In the genomic region with DNA sequence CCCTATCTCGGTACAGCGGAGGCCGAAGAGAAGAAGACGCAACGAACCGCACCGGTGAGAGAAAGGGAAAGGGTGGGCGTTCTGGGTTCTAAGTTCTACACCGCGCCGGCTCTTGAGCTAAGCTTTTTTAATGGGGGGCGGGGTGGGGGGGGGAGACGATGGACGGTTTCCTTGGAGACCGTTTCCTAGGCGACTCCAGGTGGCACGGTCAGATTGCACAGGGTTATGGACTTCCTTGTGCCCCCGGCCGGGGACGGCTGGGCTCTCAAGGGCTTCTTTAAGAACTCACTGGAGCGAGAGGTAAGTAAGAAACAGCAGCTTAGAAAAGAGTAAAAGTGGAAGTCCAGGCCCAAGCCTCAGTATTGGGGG, we compare ENCODE assay signal across 8 mouse cellular contexts. TPM values are rescaled to one million over a fixed set of nuclear protein-coding genes. Genes with fewer than 3 reads are reported as not detected.
DNase-seq lines count a peak whose midpoint lies in the region; ATAC-seq and TF ChIP-seq lines count a peak whose summit lies in the region.

No protein-coding gene starts in this region.

- peaks cover 38 to 67% of the 10 kb centered on the region in 2 experiments for H3K36me3 ChIP-seq in CH12.LX (replicated peaks in 1 of 2; ENCODE audit: control insufficient read depth in 1 of 2, insufficient read depth in 1 of 2, low read length in 1 of 2)
- H3K36me3 ChIP-seq in forebrain, embryonic 12.5 days (replicated peaks) = peaks cover 61% of the 10 kb centered on the region
- peaks cover 56% of the 10 kb centered on the region for H3K36me3 ChIP-seq in limb, embryonic 14.5 days (ENCODE audit: control insufficient read depth, insufficient read depth, low read length)

- H3K9me3 ChIP-seq in CH12.LX (replicated peaks; ENCODE audit: low read length) = no peaks in the 10 kb centered on the region
- no peaks in the 10 kb centered on the region for H3K9me3 ChIP-seq in forebrain, embryonic 12.5 days
- no peaks in the 10 kb centered on the region for H3K9me3 ChIP-seq in limb, embryonic 14.5 days (ENCODE audit: control insufficient read depth, low read length)

- H3K27me3 ChIP-seq in cerebellum, adult 2 months (ENCODE audit: control insufficient read depth, insufficient read depth, low read length) = no peaks in the 10 kb centered on the region
- H3K27me3 ChIP-seq in CH12.LX (replicated peaks) = no peaks in the 10 kb centered on the region
- no peaks in the 10 kb centered on the region for H3K27me3 ChIP-seq in forebrain, embryonic 12.5 days
- no peaks in the 10 kb centered on the region for H3K27me3 ChIP-seq in limb, embryonic 14.5 days (ENCODE audit: control insufficient read depth, insufficient read depth, low read length)

- H3K9ac ChIP-seq in CH12.LX (ENCODE audit: insufficient read depth, low read depth) = peak overlapping the region; percentile 69
- peak overlapping the region; percentile 90 for H3K9ac ChIP-seq in forebrain, embryonic 12.5 days
- H3K9ac ChIP-seq in limb, embryonic 14.5 days (ENCODE audit: low read depth, low read length, severe bottlenecking) = peak overlapping the region; percentile 87

- TF ChIP-seq RAD21 in CH12.LX (IDR thresholded peaks at IDR 0.05; ENCODE audit: low read depth, low read length) = no peak

- no peak for TF ChIP-seq EP300 in CH12.LX (IDR thresholded peaks at IDR 0.05; ENCODE audit: low read length)

- peak overlapping the region; percentile 97 for H3K4me2 ChIP-seq in CH12.LX (ENCODE audit: insufficient read depth, low read depth, poor library complexity, severe bottlenecking)
- H3K4me2 ChIP-seq in forebrain, embryonic 12.5 days = peak overlapping the region; percentile 72
- peak overlapping the region; percentile 51 for H3K4me2 ChIP-seq in limb, embryonic 14.5 days (replicated peaks; ENCODE audit: low read depth, low read length, severe bottlenecking)

- in situ Hi-C loops in CH12.LX (cut with MboI; ENCODE audit: low pct_ligation_motif_present, low pct_unique_long_range_greater_than_20kb, low sequenced_read_pairs) = no loop called here

- DNase-seq in cerebellum, adult 2 months = no peak
- no peak for DNase-seq in cerebellum, adult 8-10 months
- DNase-seq in CH12.LX (ENCODE audit: extremely low read depth) = peak; percentile 67
- DNase-seq in limb, embryonic 14.5 days (ENCODE audit: low spot score) = no peak
- DNase-seq in thymus, postnatal 4 days = no peak

- under 1% methylated on average over 21 of the region's 21 CpGs for WGBS in cerebellum, adult 2 months
- WGBS in forebrain, embryonic 12.5 days = under 1% methylated on average over 21 of the region's 21 CpGs
- 2% methylated on average over 21 of the region's 21 CpGs for WGBS in limb, embryonic 14.5 days
- under 1% methylated on average over 21 of the region's 21 CpGs for WGBS in olfactory bulb, adult 2 months

- no peak for TF ChIP-seq POLR2A in cerebellum, adult 2 months (IDR thresholded peaks at IDR 0.05; ENCODE audit: borderline replicate concordance, insufficient read depth, low read length)
- no peak for TF ChIP-seq POLR2A in CH12.LX (IDR thresholded peaks at IDR 0.05; ENCODE audit: low read depth, low read length)
- TF ChIP-seq POLR2A in limb, embryonic 14.5 days (IDR thresholded peaks at IDR 0.05; ENCODE audit: borderline replicate concordance, extremely low read depth, insufficient read depth, insufficient read length) = no peak
- TF ChIP-seq POLR2A in olfactory bulb, adult 2 months (IDR thresholded peaks at IDR 0.05; ENCODE audit: insufficient read depth, low read depth, low read length) = no peak

- H3K27ac ChIP-seq in cerebellum, adult 2 months (ENCODE audit: insufficient read depth, low read length) = peak overlapping the region; percentile 97
- H3K27ac ChIP-seq in CH12.LX (ENCODE audit: insufficient read depth, low read depth) = no peak overlapping the region
- peak overlapping the region; percentile 90 for H3K27ac ChIP-seq in forebrain, embryonic 12.5 days
- H3K27ac ChIP-seq in limb, embryonic 14.5 days (replicated peaks; ENCODE audit: low read depth, low read length) = peak overlapping the region; percentile 82; the same call in 1 of the 2 replicates
- H3K27ac ChIP-seq in olfactory bulb, adult 2 months (ENCODE audit: insufficient read depth, low read depth, low read length) = 0 out of 2 replicates have a peak overlapping the region, but pooled peaks have one; percentile 70

- peaks cover 8% of the 10 kb centered on the region for H3K4me1 ChIP-seq in cerebellum, adult 2 months (ENCODE audit: control insufficient read depth, insufficient read depth, low read length)
- H3K4me1 ChIP-seq in CH12.LX (ENCODE audit: control insufficient read depth in 1 of 2, insufficient read depth in 2 of 2) = peaks cover 9 to 38% of the 10 kb centered on the region in 2 experiments
- peaks cover 33% of the 10 kb centered on the region for H3K4me1 ChIP-seq in forebrain, embryonic 12.5 days
- peaks cover 13% of the 10 kb centered on the region for H3K4me1 ChIP-seq in limb, embryonic 14.5 days (ENCODE audit: control insufficient read depth, insufficient read depth, low read length)
- peaks cover 8% of the 10 kb centered on the region for H3K4me1 ChIP-seq in olfactory bulb, adult 2 months (ENCODE audit: control insufficient read depth, insufficient read depth, low read length)

- peak; percentile 84 for ATAC-seq in forebrain, embryonic 12.5 days (ENCODE audit: low FRiP score)
- peak; percentile 38 for ATAC-seq in limb, embryonic 14.5 days (ENCODE audit: low FRiP score, low read depth)
- ATAC-seq in monocyte, adult 5-6 weeks (replicated peaks; ENCODE audit: insufficient number of reproducible peaks, low FRiP score, low TSS enrichment, poor library complexity, severe bottlenecking) = no peak

- TF ChIP-seq CTCF in cerebellum, adult 2 months (IDR thresholded peaks at IDR 0.05; ENCODE audit: borderline replicate concordance, insufficient read depth, low read depth, low read length) = no peak
- TF ChIP-seq CTCF in CH12.LX (conservative IDR thresholded peaks at IDR 0.05 in 1 of 2, IDR thresholded peaks at IDR 0.05 in 1 of 2; ENCODE audit: low read depth in 2 of 2, low read length in 2 of 2) = no peak
- TF ChIP-seq CTCF in olfactory bulb, adult 2 months (IDR thresholded peaks at IDR 0.05; ENCODE audit: insufficient read depth, low read depth, low read length) = no peak

- peaks cover 29% of the 10 kb centered on the region for H3K79me2 ChIP-seq in CH12.LX (replicated peaks; ENCODE audit: control insufficient read depth, extremely low read depth, insufficient read depth, poor library complexity, severe bottlenecking)

- dilution Hi-C loops in CH12.LX (cut with MboI; ENCODE audit: extremely low pct_ligation_motif_present, extremely low pct_unique_long_range_greater_than_20kb, low sequenced_read_pairs) = no loop called here

- H3K4me3 ChIP-seq in cerebellum, adult 2 months (replicated peaks; ENCODE audit: insufficient read depth, low read depth, low read length) = peak overlapping the region; percentile 99
- peak overlapping the region; percentile 81 to 100 (median 95) for H3K4me3 ChIP-seq in CH12.LX (replicated peaks in 1 of 3; ENCODE audit: low read depth in 2 of 3, low read length in 2 of 3, poor library complexity in 1 of 3)
- H3K4me3 ChIP-seq in forebrain, embryonic 12.5 days (replicated peaks) = peak overlapping the region; percentile 90
- peak overlapping the region; percentile 70 for H3K4me3 ChIP-seq in limb, embryonic 14.5 days (replicated peaks; ENCODE audit: low read length)
- H3K4me3 ChIP-seq in olfactory bulb, adult 2 months (ENCODE audit: insufficient read depth, low read depth, low read length) = peak overlapping the region; percentile 96

RNA-seq across cellular contexts. Expression of a gene that starts 0.2 kb away (rescaled TPM):
- 278 and 280 TPM in 2 replicates for polyA plus RNA-seq in cerebellum, adult 2 months (2012; rRNA removed)
- total RNA-seq in CH12.LX (2012; rRNA removed) = 133 and 146 TPM in 2 replicates
- total RNA-seq in CH12.LX (2014; rRNA removed) = 182 and 195 TPM in 2 replicates
- 185 and 190 TPM in 2 replicates for polyA plus RNA-seq in CH12.LX (2012; ENCODE audit: insufficient read length, low read depth)
- polyA plus RNA-seq in forebrain, embryonic 12.5 days (2016; fragmentation: Nextera tagmentation; extraction: Ambion mirVana) = 188 and 192 TPM in 2 replicates
- polyA plus RNA-seq in limb, embryonic 14.5 days (2012; rRNA removed) = 155 and 170 TPM in 2 replicates
- polyA plus RNA-seq in limb, embryonic 14.5 days (2014; fragmentation: Nextera tagmentation; extraction: Ambion mirVana) = 207 and 219 TPM in 2 replicates
- polyA plus RNA-seq in olfactory bulb, adult 2 months (2012; ENCODE audit: insufficient read depth, insufficient read length, low replicate concordance, missing spikeins) = not detected in 2 replicates
- 58.5 to 72.9 TPM (median 61.1 TPM) in 3 replicates for total RNA-seq in monocyte, adult 5-6 weeks (2017)

RNA-seq across cellular contexts. Expression of a gene that starts 0.3 kb away (rescaled TPM):
- polyA plus RNA-seq in cerebellum, adult 2 months (2012; rRNA removed) = 33.1 and 33.7 TPM in 2 replicates
- total RNA-seq in CH12.LX (2012; rRNA removed) = 20.5 and 28.4 TPM in 2 replicates
- total RNA-seq in CH12.LX (2014; rRNA removed) = 19.5 and 20.1 TPM in 2 replicates
- polyA plus RNA-seq in CH12.LX (2012; ENCODE audit: insufficient read length, low read depth) = 21.7 and 24.9 TPM in 2 replicates
- 59.1 and 61.2 TPM in 2 replicates for polyA plus RNA-seq in forebrain, embryonic 12.5 days (2016; fragmentation: Nextera tagmentation; extraction: Ambion mirVana)
- 25.5 and 26.8 TPM in 2 replicates for polyA plus RNA-seq in limb, embryonic 14.5 days (2012; rRNA removed)
- polyA plus RNA-seq in limb, embryonic 14.5 days (2014; fragmentation: Nextera tagmentation; extraction: Ambion mirVana) = 30.5 and 33.8 TPM in 2 replicates
- polyA plus RNA-seq in olfactory bulb, adult 2 months (2012; ENCODE audit: insufficient read depth, insufficient read length, low replicate concordance, missing spikeins) = not detected in 2 replicates
- total RNA-seq in monocyte, adult 5-6 weeks (2017) = 8.5 to 26.3 TPM (median 9.7 TPM) in 3 replicates

RNA-seq across cellular contexts. Expression of a gene that starts 19.2 kb away (rescaled TPM):
- polyA plus RNA-seq in cerebellum, adult 2 months (2012; rRNA removed) = 234 and 254 TPM in 2 replicates
- total RNA-seq in CH12.LX (2012; rRNA removed) (not detected in 2 replicates), CH12.LX (2014; rRNA removed) (not detected in 2 replicates)
- polyA plus RNA-seq in CH12.LX (2012; ENCODE audit: insufficient read length, low read depth) = not detected in 2 replicates
- polyA plus RNA-seq in forebrain, embryonic 12.5 days (2016; fragmentation: Nextera tagmentation; extraction: Ambion mirVana) = 15.9 and 28.0 TPM in 2 replicates
- 28.6 and 38.1 TPM in 2 replicates for polyA plus RNA-seq in limb, embryonic 14.5 days (2012; rRNA removed)
- 32.0 and 35.0 TPM in 2 replicates for polyA plus RNA-seq in limb, embryonic 14.5 days (2014; fragmentation: Nextera tagmentation; extraction: Ambion mirVana)
- polyA plus RNA-seq in olfactory bulb, adult 2 months (2012; ENCODE audit: insufficient read depth, insufficient read length, low replicate concordance, missing spikeins) = not detected in 2 replicates
- total RNA-seq in monocyte, adult 5-6 weeks (2017) = not detected in 3 replicates

RNA-seq across cellular contexts. Expression of a gene that starts 35.3 kb away (rescaled TPM):
- polyA plus RNA-seq in cerebellum, adult 2 months (2012; rRNA removed) = 91.1 and 95.2 TPM in 2 replicates
- total RNA-seq in CH12.LX (2012; rRNA removed) (29.7 and 33.8 TPM in 2 replicates), CH12.LX (2014; rRNA removed) (50.9 and 52.8 TPM in 2 replicates)
- polyA plus RNA-seq in CH12.LX (2012; ENCODE audit: insufficient read length, low read depth) = 67.4 and 69.7 TPM in 2 replicates
- 172 and 183 TPM in 2 replicates for polyA plus RNA-seq in forebrain, embryonic 12.5 days (2016; fragmentation: Nextera tagmentation; extraction: Ambion mirVana)
- polyA plus RNA-seq in limb, embryonic 14.5 days (2012; rRNA removed) = 70.3 and 73.1 TPM in 2 replicates
- 51.5 and 52.2 TPM in 2 replicates for polyA plus RNA-seq in limb, embryonic 14.5 days (2014; fragmentation: Nextera tagmentation; extraction: Ambion mirVana)
- polyA plus RNA-seq in olfactory bulb, adult 2 months (2012; ENCODE audit: insufficient read depth, insufficient read length, low replicate concordance, missing spikeins) = 177 and 210 TPM in 2 replicates
- 22.3 to 60.8 TPM (median 27.6 TPM) in 3 replicates for total RNA-seq in monocyte, adult 5-6 weeks (2017)

RNA-seq across cellular contexts. Expression of a gene that starts 57.9 kb away (rescaled TPM):
- polyA plus RNA-seq in cerebellum, adult 2 months (2012; rRNA removed) = 245 and 249 TPM in 2 replicates
- total RNA-seq in CH12.LX (2012; rRNA removed) (70.0 and 82.8 TPM in 2 replicates), CH12.LX (2014; rRNA removed) (158 and 173 TPM in 2 replicates)
- 162 and 209 TPM in 2 replicates for polyA plus RNA-seq in CH12.LX (2012; ENCODE audit: insufficient read length, low read depth)
- polyA plus RNA-seq in forebrain, embryonic 12.5 days (2016; fragmentation: Nextera tagmentation; extraction: Ambion mirVana) = 214 and 215 TPM in 2 replicates
- polyA plus RNA-seq in limb, embryonic 14.5 days (2012; rRNA removed) = 111 and 120 TPM in 2 replicates
- polyA plus RNA-seq in limb, embryonic 14.5 days (2014; fragmentation: Nextera tagmentation; extraction: Ambion mirVana) = 201 and 210 TPM in 2 replicates
- 367 TPM in 1 of 2 replicates, not detected in the other for polyA plus RNA-seq in olfactory bulb, adult 2 months (2012; ENCODE audit: insufficient read depth, insufficient read length, low replicate concordance, missing spikeins)
- total RNA-seq in monocyte, adult 5-6 weeks (2017) = 117 to 151 TPM (median 134 TPM) in 3 replicates

Comparison
In these comparisons a context has a peak if more than half of its experiments do, and no peak if none do; other contexts are left out.
1. RNA of a gene that starts 19.2 kb away (polyA plus RNA-seq): 234 to 254 TPM in cerebellum, adult 2 months, 28.6 to 38.1 TPM in limb, embryonic 14.5 days and 15.9 to 28.0 TPM in forebrain, embryonic 12.5 days; not detected in CH12.LX and not detected in olfactory bulb, adult 2 months; every median in the first group is over 10 times any median in the second.
2. Peak in every context shown above with its lines, with median percentiles within 50 percentile points of each other: H3K4me3 ChIP-seq, H3K4me2 ChIP-seq and H3K9ac ChIP-seq.